Mouse (Mus musculus) liver, postnatal 0 days (tissue): ENCODE results near the gene Olfr281.

ENCODE experiments used
- CTCF ChIP-seq: sonication (generic); IDR thresholded peaks from 2 replicates; pipeline ENCODE4 v1.5.1; 2016; ENCODE audit warnings: antibody characterized with exemption, low read depth
- EP300 ChIP-seq: IDR thresholded peaks from 2 replicates; pipeline ENCODE4 v1.6.1; 2016; ENCODE audit warnings: antibody characterized with exemption, low read depth, mild to moderate bottlenecking

DNA sequence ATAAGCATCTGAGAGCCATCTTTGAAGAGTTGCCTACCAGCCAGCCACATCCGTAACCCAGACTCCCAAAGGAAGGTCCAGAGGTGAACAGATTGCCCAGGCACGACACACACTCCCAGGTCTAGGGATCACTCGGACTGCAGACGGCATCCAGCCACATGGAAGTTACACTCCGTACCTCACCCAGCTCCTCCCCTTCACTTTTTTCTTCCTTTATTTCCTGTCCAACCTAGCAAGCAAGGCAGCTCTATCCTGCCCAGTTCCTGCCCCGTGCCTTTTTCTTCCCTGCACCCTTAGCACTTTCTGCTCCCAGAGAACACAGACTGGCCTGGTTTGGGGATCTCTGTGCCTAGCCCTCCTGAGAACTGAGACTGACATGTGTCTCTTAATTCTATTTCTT lies 27.6 kb upstream of the Olfr281 start:
- TF ChIP-seq CTCF (no peak), EP300 (no peak)
